Mouse (Mus musculus) small intestine, adult 2 months (tissue): ENCODE data around the gene Spry1. TPM values are rescaled to one million over a fixed set of nuclear protein-coding genes. Genes with fewer than 3 reads are reported as not detected.

Experiments used
- H3K27ac ChIP-seq: fragments of 200-500 bp; 2 replicates; pipeline ENCODE4 v1.5.1; 2012; ENCODE audit warnings: low read depth, low read length, control low read depth, inconsistent platforms; ENCODE audit not compliant: insufficient read depth
- H3K27me3 ChIP-seq: fragments of 200-500 bp; 2 replicates; pipeline ENCODE4 v1.6.1; 2012; ENCODE audit warnings: mild to moderate bottlenecking, moderate library complexity, low read length, inconsistent platforms; ENCODE audit not compliant: control insufficient read depth, insufficient read depth
- H3K36me3 ChIP-seq: fragments of 200-500 bp; 2 replicates; pipeline ENCODE4 v1.6.1; 2012; ENCODE audit warnings: mild to moderate bottlenecking, low read length, control low read depth, inconsistent platforms; ENCODE audit not compliant: control insufficient read depth, insufficient read depth
- H3K4me1 ChIP-seq: fragments of 200-500 bp; 2 replicates; pipeline ENCODE4 v1.6.1; 2012; ENCODE audit warnings: low read length, inconsistent platforms, mixed read lengths; ENCODE audit not compliant: control insufficient read depth, insufficient read depth, insufficient read length
- H3K4me3 ChIP-seq: fragments of 200-500 bp; 2 replicates; pipeline ENCODE4 v1.5.1; 2012; ENCODE audit warnings: low read depth, mild to moderate bottlenecking, control low read depth, inconsistent platforms, low read length, moderate library complexity
- CTCF ChIP-seq: fragments of 200-500 bp; IDR thresholded peaks from 2 replicates; pipeline ENCODE4 v1.5.1; 2012; ENCODE audit warnings: low read depth, mild to moderate bottlenecking, control low read depth, inconsistent platforms, low read length, moderate library complexity, mixed read lengths; ENCODE audit not compliant: insufficient replicate concordance, insufficient read length; ENCODE audit errors: extremely low read depth
- POLR2A ChIP-seq: fragments of 200-500 bp; IDR thresholded peaks from 2 replicates; pipeline ENCODE4 v1.6.1; 2012; ENCODE audit warnings: low read depth, mild to moderate bottlenecking, control low read depth, inconsistent platforms, low read length, moderate library complexity
- WGBS: fragments of 180-500 bp; shearing (Covaris S2); methylation state at CpG from one replicate; pipeline ENCODE4 v1.1.7; 2018; 5-methylcytosine and 5-hydroxymethylcytosine counted together
- polyA plus RNA-seq: library from polyadenylated mRNA; depleted of rRNA; stranded (reverse); fragments of >200 nt; gene quantifications from 2 replicates; pipeline ENCODE4 v1.2.3, GENCODE M21; 2012

Spry1 gene
- polyA plus RNA-seq, 1 experiment = 17.5 TPM

DNA sequence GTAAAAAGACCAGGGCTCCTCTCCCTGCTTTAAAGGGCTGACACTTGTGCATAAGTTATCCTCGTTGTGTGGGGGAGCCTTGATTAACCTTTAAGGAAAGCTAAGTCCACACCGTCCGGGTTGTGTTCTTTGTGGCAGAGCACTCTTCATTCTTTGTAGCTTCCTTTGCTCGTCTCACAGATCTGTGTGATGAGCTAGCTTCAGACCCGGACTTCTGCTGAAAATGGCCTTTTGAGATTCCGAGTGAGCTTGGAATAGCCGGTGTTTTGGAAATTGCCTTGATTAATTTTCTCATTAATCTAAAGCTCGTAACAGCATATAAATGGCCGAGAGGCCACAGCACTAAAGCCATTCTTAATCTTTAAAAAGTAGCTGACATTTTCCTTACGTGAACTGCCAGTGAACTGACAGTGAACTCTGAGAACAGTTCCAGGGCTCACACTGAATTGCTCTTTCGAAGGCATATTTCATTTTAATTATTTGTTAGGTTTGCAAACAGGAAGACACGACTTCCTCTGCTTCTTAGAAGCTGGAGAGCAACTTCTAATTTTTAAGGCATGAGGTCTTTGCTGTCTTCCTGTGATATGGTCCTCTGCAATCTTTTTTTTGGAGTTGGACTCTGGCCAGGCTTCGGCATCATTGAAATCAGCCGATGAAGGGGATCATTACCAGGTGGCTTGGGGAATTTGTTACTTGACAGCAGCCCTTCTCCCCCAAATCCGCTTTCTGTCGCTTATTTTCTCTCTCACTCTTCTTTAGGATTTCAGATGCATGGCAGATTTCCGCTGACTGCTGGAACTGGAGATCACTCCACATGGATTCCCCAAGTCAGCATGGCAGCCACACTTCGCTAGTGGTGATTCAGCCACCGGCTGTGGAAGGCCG, 2.3 kb downstream of the Spry1 start:
- Histone ChIP-seq H3K4me1 (peaks cover 9% of the 10 kb centered on the region), H3K4me3 (peak overlapping the region; percentile 35), H3K27me3 (no peaks in the 10 kb centered on the region), H3K36me3 (peaks cover 12% of the 10 kb centered on the region), H3K27ac (peak overlapping the region; percentile 25)
- no peak for TF ChIP-seq POLR2A
- no peak for TF ChIP-seq CTCF
- 67% methylated on average over 20 of the region's 20 CpGs for WGBS

DNA sequence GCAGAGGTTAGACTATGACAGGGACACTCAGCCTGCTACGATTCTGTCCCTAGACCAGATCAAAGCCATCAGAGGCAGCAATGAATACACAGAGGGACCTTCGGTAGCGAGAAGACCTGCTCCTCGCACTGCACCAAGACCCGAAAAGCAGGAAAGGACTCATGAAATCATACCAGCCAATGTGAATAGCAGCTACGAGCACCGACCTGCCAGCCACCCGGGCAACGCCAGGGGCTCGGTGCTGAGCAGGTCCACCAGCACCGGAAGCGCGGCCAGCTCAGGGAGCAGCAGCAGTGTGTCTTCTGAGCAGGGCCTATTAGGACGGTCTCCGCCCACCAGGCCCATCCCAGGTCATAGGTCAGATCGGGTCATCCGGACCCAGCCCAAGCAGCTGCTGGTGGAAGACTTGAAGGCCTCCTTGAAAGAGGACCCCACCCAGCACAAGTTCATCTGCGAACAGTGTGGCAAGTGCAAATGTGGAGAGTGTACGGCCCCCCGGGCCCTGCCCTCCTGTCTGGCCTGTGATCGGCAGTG, 3.0 kb downstream of the Spry1 start:
- H3K36me3 ChIP-seq = peaks cover 12% of the 10 kb centered on the region
- H3K27me3 ChIP-seq = no peaks in the 10 kb centered on the region
- peak overlapping the region; percentile 25 for H3K27ac ChIP-seq
- peak overlapping the region; percentile 35 for H3K4me3 ChIP-seq
- peaks cover 9% of the 10 kb centered on the region for H3K4me1 ChIP-seq
- TF ChIP-seq POLR2A (no peak), CTCF (no peak)
- WGBS = 80% methylated on average over 21 of the region's 21 CpGs

- no peak overlapping the region for H3K27ac ChIP-seq
- WGBS = 88% methylated on average over 13 of the region's 13 CpGs
- H3K4me1 ChIP-seq = peaks cover 9% of the 10 kb centered on the region
- H3K27me3 ChIP-seq = no peaks in the 10 kb centered on the region
- peaks cover 15% of the 10 kb centered on the region for H3K36me3 ChIP-seq
- H3K4me3 ChIP-seq = peak overlapping the region; percentile 35; the same call in 1 of the 2 replicates
- no peak for TF ChIP-seq POLR2A
- no peak for TF ChIP-seq CTCF
Observed at GRCm38 (mm10) chr3:37643411-37643810, 3.7 kb downstream of the Spry1 start.

GRCm38 (mm10) chr3:37643903-37644302, 4.2 kb downstream of the Spry1 start:
- peaks cover 15% of the 10 kb centered on the region for H3K36me3 ChIP-seq
- 77% methylated on average over 8 of the region's 8 CpGs for WGBS
- H3K27ac ChIP-seq = no peak overlapping the region
- H3K4me1 ChIP-seq = peaks cover 10% of the 10 kb centered on the region
- TF ChIP-seq POLR2A = no peak
- TF ChIP-seq CTCF = no peak
- H3K27me3 ChIP-seq = no peaks in the 10 kb centered on the region
- no peak overlapping the region for H3K4me3 ChIP-seq

DNA sequence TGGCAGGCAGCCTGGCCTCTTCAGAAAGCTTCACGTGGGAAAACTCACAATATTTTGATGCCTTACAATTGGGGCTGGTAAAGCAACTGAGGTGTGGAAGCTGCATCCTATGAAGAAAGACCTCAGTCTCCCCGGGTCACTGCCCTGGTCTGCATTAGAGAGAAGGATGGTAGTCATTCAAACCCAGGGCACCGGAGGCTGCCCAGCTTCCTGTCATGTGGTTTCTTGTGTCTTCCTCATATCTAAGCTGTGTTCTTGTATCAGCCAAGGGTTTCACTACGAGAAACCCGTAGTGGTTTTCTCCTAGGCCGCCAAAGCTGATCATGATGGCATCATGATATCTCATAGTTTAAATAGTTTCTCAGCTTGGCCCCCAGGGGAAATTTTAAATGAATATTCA, 5.3 kb downstream of the Spry1 start:
- Histone ChIP-seq H3K36me3 (peaks cover 15% of the 10 kb centered on the region), H3K27ac (no peak overlapping the region), H3K27me3 (no peaks in the 10 kb centered on the region), H3K4me1 (peaks cover 13% of the 10 kb centered on the region), H3K4me3 (no peak overlapping the region)
- WGBS = 62% methylated on average over 6 of the region's 6 CpGs
- TF ChIP-seq CTCF (no peak), POLR2A (no peak)

GRCm38 (mm10) chr3:37646221-37646620, 6.5 kb downstream of the Spry1 start:
- peaks cover 13% of the 10 kb centered on the region for H3K4me1 ChIP-seq
- H3K4me3 ChIP-seq = no peak overlapping the region
- 92% methylated on average over 9 of the region's 9 CpGs for WGBS
- H3K27me3 ChIP-seq = no peaks in the 10 kb centered on the region
- H3K27ac ChIP-seq = no peak overlapping the region
- no peak for TF ChIP-seq CTCF
- no peak for TF ChIP-seq POLR2A
- peaks cover 15% of the 10 kb centered on the region for H3K36me3 ChIP-seq

DNA sequence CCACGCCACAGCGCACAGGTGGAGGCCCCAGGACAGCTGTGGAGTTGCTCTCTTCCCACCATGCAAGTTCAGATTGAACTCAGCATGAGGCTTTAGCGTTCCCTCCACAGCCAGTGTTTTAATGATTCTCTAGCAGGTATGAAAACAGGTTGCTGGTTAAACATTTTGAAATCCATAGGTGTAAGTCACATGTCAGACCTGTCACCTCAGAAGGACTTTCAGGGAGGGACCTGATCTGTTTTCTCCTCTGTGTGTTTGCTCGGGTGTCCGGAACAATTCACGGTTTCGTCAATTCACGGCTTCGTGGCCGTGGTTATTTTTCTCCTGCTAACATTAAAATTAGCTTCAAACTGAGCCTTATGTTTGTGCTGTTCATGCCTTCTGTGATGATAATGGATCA, 7.5 kb downstream of the Spry1 start:
- 83% methylated on average over 10 of the region's 10 CpGs for WGBS
- H3K4me1 ChIP-seq = peaks cover 13% of the 10 kb centered on the region
- no peak overlapping the region for H3K27ac ChIP-seq
- peaks cover 15% of the 10 kb centered on the region for H3K36me3 ChIP-seq
- H3K4me3 ChIP-seq = no peak overlapping the region
- H3K27me3 ChIP-seq = no peaks in the 10 kb centered on the region
- TF ChIP-seq CTCF = no peak
- no peak for TF ChIP-seq POLR2A

GRCm38 (mm10) chr3:37648244-37648643, 8.5 kb downstream of the Spry1 start:
- WGBS = 88% methylated on average over 13 of the region's 13 CpGs
- no peak overlapping the region for H3K4me3 ChIP-seq
- peaks cover 8% of the 10 kb centered on the region for H3K36me3 ChIP-seq
- peaks cover 4% of the 10 kb centered on the region for H3K4me1 ChIP-seq
- H3K27me3 ChIP-seq = no peaks in the 10 kb centered on the region
- no peak overlapping the region for H3K27ac ChIP-seq
- TF ChIP-seq POLR2A = no peak
- TF ChIP-seq CTCF = no peak
